Mouse (Mus musculus): ENCODE results near the gene Cemip.
"Not testable (repeated sequence)": the region's sequence is repeated elsewhere in the genome, so short reads cannot be mapped to it uniquely, and the experiment has no call there.

Gene Cemip

GRCm38 (mm10) chr7:84086039-84086829 lies at the start of gene Cemip:
TSS of gene Cemip (minus strand) at chr7:84086502.
- peak; percentile 70 for DNase-seq (ENCODE audit: low spot score)

GRCm38 (mm10) chr7:84132704-84133103 lies 46.4 kb upstream of the Cemip start:
- DNase-seq (ENCODE audit: low spot score): no peak

- DNase-seq (ENCODE audit: low spot score): no peak
These were observed 45.4 kb upstream of the Cemip start for GRCm38 (mm10) chr7:84131736-84132135.

GRCm38 (mm10) chr7:84128661-84129060 lies 42.4 kb upstream of the Cemip start:
- DNase-seq (ENCODE audit: low spot score): no peak

GRCm38 (mm10) chr7:84125730-84126129 lies 39.4 kb upstream of the Cemip start:
- no peak for DNase-seq (ENCODE audit: low spot score)

- DNase-seq (ENCODE audit: low spot score): not testable (repeated sequence)
These were observed 37.3 kb upstream of the Cemip start for GRCm38 (mm10) chr7:84123651-84124050.

GRCm38 (mm10) chr7:84121778-84122177 lies 35.5 kb upstream of the Cemip start:
- DNase-seq (ENCODE audit: low spot score): no peak

- no peak for DNase-seq (ENCODE audit: low spot score)
These were observed 33.9 kb upstream of the Cemip start for GRCm38 (mm10) chr7:84120142-84120760.

GRCm38 (mm10) chr7:84119216-84120105 lies 33.2 kb upstream of the Cemip start:
- DNase-seq (ENCODE audit: low spot score): no peak

GRCm38 (mm10) chr7:84117543-84118122 lies 31.3 kb upstream of the Cemip start:
- no peak for DNase-seq (ENCODE audit: low spot score)

- no peak for DNase-seq (ENCODE audit: low spot score)
These were observed 30.6 kb upstream of the Cemip start for GRCm38 (mm10) chr7:84116621-84117542.

GRCm38 (mm10) chr7:84115385-84115784 lies 29.1 kb upstream of the Cemip start:
- no peak for DNase-seq (ENCODE audit: low spot score)

- DNase-seq (ENCODE audit: low spot score): no peak
These were observed 28.5 kb upstream of the Cemip start for GRCm38 (mm10) chr7:84114775-84115174.

GRCm38 (mm10) chr7:84113035-84113390 lies 26.7 kb upstream of the Cemip start:
- no peak for DNase-seq (ENCODE audit: low spot score)

- DNase-seq (ENCODE audit: low spot score): no peak
These were observed 26.2 kb upstream of the Cemip start for GRCm38 (mm10) chr7:84112351-84113034.

- DNase-seq (ENCODE audit: low spot score): no peak
These were observed 25.5 kb upstream of the Cemip start for GRCm38 (mm10) chr7:84111716-84112350.

GRCm38 (mm10) chr7:84106942-84107341 lies 20.6 kb upstream of the Cemip start:
- DNase-seq (ENCODE audit: low spot score): no peak

GRCm38 (mm10) chr7:84102589-84102988 lies 16.3 kb upstream of the Cemip start:
- DNase-seq (ENCODE audit: low spot score): no peak

- DNase-seq (ENCODE audit: low spot score): no peak
These were observed 14.4 kb upstream of the Cemip start for GRCm38 (mm10) chr7:84100672-84101071.

GRCm38 (mm10) chr7:84098098-84098497 lies 11.8 kb upstream of the Cemip start:
- DNase-seq (ENCODE audit: low spot score): no peak

Measured in left cerebral cortex, adult 11 months (tissue).